Mouse (Mus musculus) cerebellum, postnatal 10 days (tissue): Measurements from ENCODE around the gene Mxd1.

Experiments used
- DNase-seq, 2 experiments: peaks; one replicate each; pipeline ENCODE4 v3.0.0; 2021; ENCODE audit warnings: mixed read lengths in 2 of 2

Gene Mxd1

GRCm38 (mm10) chr6:86668580-86669239 lies at the start of gene Mxd1:
TSS of gene Mxd1 (minus strand) at chr6:86669161.
- DNase-seq: peak in 1 of 2 experiments; percentile 48

DNA sequence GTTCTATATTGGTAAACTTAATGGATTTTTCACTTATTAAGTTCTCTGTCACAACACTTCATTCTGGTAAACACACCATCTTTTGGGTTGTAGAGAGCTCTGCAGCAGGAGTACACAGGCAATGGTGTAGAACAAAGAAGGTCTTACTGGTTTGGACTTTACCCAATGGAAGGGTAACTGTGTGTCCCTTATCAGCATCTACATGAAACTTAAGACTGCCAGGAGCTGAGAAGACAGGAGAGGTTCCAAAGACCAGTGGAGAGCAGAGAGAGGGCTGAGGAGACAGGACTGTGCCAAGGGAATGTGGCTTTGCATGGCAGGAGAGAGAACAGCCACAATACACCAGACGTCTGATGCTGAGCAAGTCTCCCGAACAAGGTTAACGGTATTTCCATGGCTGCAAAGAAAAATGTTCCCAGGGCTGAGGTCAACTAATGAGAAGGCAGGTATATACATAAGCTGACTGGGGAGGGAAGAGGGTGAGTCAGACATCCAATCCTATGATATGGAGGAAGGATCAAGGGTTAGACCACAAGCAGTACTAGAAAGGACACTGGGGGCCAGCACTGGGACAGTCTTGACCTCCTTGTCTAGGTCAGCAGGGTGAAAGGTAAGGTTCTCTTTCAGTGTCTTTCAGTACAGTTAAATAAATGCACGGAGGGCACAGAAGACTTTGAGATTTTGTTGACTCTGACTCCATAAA lies 39.3 kb upstream of the Mxd1 start:
- no peak for DNase-seq

GRCm38 (mm10) chr6:86702577-86702976 lies 33.6 kb upstream of the Mxd1 start:
- no peak for DNase-seq

GRCm38 (mm10) chr6:86697903-86698302 lies 28.9 kb upstream of the Mxd1 start:
- DNase-seq: no peak

- peak; percentile 31 to 45 for DNase-seq
Observed at GRCm38 (mm10) chr6:86696213-86696612, 27.3 kb upstream of the Mxd1 start.

DNA sequence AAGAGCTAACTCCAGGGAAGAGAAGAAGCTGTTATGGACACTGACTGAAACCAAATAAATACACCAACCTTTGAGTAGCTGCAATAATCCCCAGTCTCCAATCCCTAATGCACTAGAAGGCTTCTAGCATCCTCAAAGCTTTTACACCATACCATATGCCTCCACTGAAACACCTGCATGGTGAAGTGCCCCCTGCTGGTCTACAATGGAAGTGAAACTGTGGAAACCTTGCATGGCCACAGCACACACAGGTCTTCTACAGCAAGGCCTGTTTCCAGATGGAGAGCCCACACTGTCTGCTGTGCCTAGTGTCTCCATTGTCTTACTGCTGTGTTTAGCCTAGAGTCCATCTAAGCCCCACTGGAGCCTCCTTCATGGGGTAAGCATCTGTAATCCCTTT lies 25.5 kb upstream of the Mxd1 start:
- peak; percentile 59 to 65 for DNase-seq

GRCm38 (mm10) chr6:86689671-86690070 lies 20.7 kb upstream of the Mxd1 start:
- no peak for DNase-seq

DNA sequence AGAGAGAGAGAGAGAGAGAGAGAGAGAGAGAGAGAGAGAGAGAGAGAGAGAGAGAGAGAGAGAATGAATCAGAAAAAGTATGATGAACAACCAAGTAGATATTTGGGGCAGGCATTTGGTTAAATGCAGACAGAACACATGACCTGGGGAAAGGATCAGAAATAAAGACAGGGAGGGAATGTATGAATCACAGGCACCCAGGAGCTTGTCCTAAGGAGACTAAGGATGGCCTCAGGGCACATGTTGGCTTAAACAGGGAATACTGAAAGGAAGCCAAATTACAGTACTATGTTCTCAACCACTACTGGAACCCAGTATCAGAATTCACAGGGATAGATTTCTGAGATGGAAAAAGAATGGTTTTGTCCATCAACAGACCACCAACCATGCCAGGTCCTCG lies 18.0 kb upstream of the Mxd1 start:
- no peak for DNase-seq

GRCm38 (mm10) chr6:86684655-86685011 lies 15.7 kb upstream of the Mxd1 start:
- DNase-seq: peak in 1 of 2 experiments; percentile 13

- peak; percentile 91 to 94 for DNase-seq
Observed at GRCm38 (mm10) chr6:86683872-86684654, 15.1 kb upstream of the Mxd1 start, which contains the start of gene Snrnp27. TSS of gene Snrnp27 (minus strand) at chr6:86684522.

DNA sequence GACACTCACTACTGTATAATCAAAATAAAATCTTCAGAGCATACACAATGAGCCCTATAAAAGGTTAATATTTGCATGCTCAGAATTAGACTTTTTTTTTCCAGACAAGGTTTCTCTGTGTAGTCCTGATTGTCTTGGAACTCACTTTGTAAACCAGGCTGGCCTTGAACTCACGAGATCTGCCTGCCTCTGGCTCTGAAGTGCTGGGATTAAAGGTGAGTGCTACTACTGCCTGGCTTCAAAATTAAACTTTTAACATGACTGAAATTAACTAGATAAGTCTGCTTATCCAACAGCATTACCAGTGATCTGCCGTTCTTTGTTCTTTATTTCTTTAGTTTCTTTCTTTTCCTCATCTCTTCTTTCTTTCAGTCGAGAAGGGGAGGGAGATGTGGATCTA lies 12.3 kb upstream of the Mxd1 start:
- DNase-seq: no peak

DNA sequence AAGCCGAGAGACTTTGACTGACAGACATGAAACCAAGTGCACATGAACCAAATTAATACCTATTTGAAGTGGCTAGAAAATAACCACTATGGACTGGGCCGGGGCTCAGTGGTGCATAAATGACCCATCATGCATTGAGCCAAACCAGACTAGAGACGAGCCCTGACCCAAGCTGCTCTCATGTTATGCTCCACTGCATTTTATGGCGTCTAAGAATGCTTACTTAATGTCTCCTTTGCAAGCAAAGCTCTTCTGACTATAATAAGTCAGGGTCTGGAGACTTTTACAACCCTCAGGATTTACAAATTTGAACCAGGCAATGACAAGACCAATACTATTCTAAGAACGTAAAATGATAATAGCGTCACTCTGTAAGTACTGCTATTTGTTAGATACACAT lies 9.4 kb upstream of the Mxd1 start:
- no peak for DNase-seq

GRCm38 (mm10) chr6:86670873-86671272 lies 1.9 kb upstream of the Mxd1 start:
- DNase-seq: peak; percentile 76 to 86

GRCm38 (mm10) chr6:86669240-86669727 lies 323 bp upstream of the Mxd1 start:
- DNase-seq: peak; percentile 100

DNA sequence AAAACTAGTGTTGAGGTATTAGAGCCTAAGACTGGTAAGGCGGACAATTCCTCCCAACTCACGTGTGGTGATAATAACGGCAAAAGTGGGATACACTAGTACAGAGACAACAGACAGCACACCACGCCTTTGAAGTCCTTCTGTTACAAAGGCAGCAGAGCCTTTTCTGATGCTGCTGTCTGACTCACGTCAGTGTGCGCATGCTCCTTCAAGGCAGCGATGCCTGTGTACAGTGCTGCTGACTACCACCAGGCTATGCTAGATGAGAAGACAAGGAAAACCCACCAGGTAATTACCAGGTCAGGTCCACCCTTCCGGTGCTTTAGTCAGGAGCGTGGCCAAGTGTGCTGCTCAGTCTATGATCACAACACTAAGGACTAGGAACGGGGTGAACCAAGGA lies 1.9 kb downstream of the Mxd1 start:
- DNase-seq: no peak

GRCm38 (mm10) chr6:86665560-86666307 lies 3.2 kb downstream of the Mxd1 start:
- DNase-seq: no peak

DNA sequence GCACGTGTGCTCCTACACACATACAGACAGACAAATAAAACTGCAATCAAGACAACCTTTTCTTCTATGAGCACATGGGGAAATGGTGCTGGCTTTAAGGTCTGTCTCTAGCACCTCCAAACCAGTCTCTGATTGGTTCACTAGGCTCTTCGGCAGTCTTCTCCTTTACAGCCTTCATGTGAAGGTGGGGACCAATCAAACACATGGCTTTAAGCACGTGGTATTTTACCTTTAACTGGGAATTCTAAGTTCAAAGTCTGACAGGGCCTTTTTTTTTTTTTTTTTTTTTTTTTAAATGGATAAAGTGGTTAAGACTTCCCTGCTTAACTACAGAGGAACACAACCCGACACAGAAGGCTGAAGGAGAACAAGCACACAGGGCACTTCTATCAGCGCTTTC lies 3.9 kb downstream of the Mxd1 start:
- DNase-seq: no peak

- no peak for DNase-seq
Observed at GRCm38 (mm10) chr6:86660161-86660877, 8.6 kb downstream of the Mxd1 start.

DNA sequence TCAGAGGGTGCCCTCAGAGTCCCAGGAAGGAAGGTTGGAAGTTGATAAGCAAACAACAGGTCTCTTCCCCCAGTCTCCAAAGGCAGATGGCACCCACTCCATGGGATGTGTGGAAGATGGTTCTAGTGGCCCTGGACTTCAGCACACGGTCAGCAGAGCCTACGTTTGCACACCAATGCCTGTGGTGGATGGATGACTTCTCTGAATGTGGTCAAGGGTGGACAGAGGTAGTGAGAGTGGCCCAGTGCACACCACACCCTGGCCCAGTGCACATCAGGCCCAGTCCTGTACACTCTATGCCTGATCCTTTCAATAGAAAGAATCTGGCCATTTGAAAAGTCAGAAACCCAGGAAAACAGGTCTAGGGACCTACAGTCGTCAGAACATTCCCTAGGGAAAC lies 10.5 kb downstream of the Mxd1 start:
- DNase-seq: no peak

DNA sequence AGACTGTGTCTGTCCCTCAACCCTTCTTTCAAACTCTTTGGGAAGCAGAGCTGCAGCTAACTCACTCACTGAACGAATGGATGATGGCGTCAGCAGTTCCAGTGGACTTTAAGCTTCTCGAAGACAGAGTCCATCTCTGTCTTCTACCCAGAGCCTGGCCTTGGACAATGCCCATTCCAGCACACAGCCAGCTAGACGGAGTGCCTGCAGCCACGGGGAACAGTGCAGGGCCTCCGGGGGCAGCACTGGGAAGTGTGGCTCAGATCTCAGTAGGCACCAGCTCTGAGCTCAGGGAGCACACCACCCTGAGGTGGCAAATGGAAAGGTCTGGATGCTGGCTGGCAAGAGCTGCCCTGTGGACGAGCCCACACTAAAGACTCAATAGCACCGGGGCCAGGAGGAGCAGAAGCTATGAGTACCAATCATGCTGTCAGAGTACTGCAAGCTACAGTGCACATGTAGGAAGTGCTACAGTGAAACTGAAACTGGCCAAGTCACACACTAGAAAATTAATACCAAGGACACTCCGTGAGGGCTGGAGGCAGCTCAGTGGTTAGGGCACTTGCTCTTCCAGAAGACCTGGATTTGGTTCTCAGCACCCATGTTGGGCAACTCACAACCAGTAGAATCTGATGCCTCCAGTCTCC lies 14.6 kb downstream of the Mxd1 start:
- DNase-seq: no peak

DNA sequence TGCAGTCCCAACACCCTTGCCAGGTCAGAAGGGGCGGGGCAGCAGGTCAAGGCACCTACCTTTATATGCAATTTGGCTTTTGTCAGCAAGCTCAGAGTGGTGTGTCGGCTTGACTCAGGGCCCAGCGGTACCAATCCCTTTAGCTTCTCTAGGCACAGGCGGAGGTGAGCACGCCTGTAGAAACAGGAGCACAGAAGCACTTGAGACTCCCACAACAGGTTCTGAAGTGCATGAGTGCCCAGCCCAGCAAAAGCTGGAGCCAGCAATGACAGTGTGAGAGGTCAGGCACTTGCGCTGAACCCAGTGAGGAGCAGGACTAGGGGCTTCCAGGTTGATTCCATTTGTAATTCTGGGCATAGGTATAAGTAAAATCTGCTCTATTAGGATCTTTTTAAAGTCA lies 15.9 kb downstream of the Mxd1 start:
- no peak for DNase-seq

- no peak for DNase-seq
Observed at GRCm38 (mm10) chr6:86646143-86646542, 22.8 kb downstream of the Mxd1 start.
